Mouse (Mus musculus): Measurements from ENCODE around the gene Pbld1. TPM values are rescaled to one million over a fixed set of nuclear protein-coding genes. Genes with fewer than 3 reads are reported as not detected.

Pbld1 gene
- total and polyA plus RNA-seq, 2 experiments from 2014 or later: 0.27 TPM; not detected in 1

GRCm38 (mm10) chr10:63063365-63063764 is 3.4 kb downstream of the Pbld1 start:
- Histone ChIP-seq H3K27ac (ENCODE audit: low read depth, low read length) (no peak overlapping the region), H3K36me3 (ENCODE audit: insufficient read depth) (no peaks in the 10 kb centered on the region), H3K4me1 (ENCODE audit: insufficient read depth) (no peaks in the 10 kb centered on the region), H3K9me3 (ENCODE audit: low read length) (no peaks in the 10 kb centered on the region), H3K27me3 (ENCODE audit: insufficient read depth, low read length) (no peaks in the 10 kb centered on the region), H3K9ac (no peak overlapping the region), H3K4me3 (ENCODE audit: low read depth, low read length) (no peak overlapping the region), H3K4me2 (ENCODE audit: low read depth) (no peak overlapping the region)
- ATAC-seq: no peak
- no peak for DNase-seq
- no peak for TF ChIP-seq CTCF (IDR thresholded peaks at IDR 0.05; ENCODE audit: low read depth)
- WGBS: 71% methylated on average over 7 of the region's 7 CpGs

GRCm38 (mm10) chr10:63064516-63064915 is 4.6 kb downstream of the Pbld1 start:
- no peak overlapping the region for H3K27ac ChIP-seq (ENCODE audit: low read depth, low read length)
- no peak overlapping the region for H3K4me2 ChIP-seq (ENCODE audit: low read depth)
- H3K36me3 ChIP-seq (ENCODE audit: insufficient read depth): no peaks in the 10 kb centered on the region
- no peak overlapping the region for H3K9ac ChIP-seq
- WGBS: 92% methylated on average over 9 of the region's 9 CpGs
- H3K4me1 ChIP-seq (ENCODE audit: insufficient read depth): no peaks in the 10 kb centered on the region
- no peak for TF ChIP-seq CTCF (IDR thresholded peaks at IDR 0.05; ENCODE audit: low read depth)
- no peak overlapping the region for H3K4me3 ChIP-seq (ENCODE audit: low read depth, low read length)
- no peak for ATAC-seq
- no peaks in the 10 kb centered on the region for H3K27me3 ChIP-seq (ENCODE audit: insufficient read depth, low read length)
- H3K9me3 ChIP-seq (ENCODE audit: low read length): no peaks in the 10 kb centered on the region
- no peak for DNase-seq

GRCm38 (mm10) chr10:63065561-63065960 is 5.6 kb downstream of the Pbld1 start:
- WGBS: 35% methylated on average over 8 of the region's 8 CpGs

GRCm38 (mm10) chr10:63065988-63066387 is 6.0 kb downstream of the Pbld1 start:
- peak; percentile 95 for TF ChIP-seq CTCF (IDR thresholded peaks at IDR 0.05; ENCODE audit: low read depth)
- ATAC-seq (peak; percentile 96), DNase-seq (peak; percentile 86)
- Histone ChIP-seq H3K4me3 (ENCODE audit: low read depth, low read length) (no peak overlapping the region), H3K27ac (ENCODE audit: low read depth, low read length) (no peak overlapping the region), H3K9ac (no peak overlapping the region), H3K9me3 (ENCODE audit: low read length) (no peaks in the 10 kb centered on the region), H3K4me2 (ENCODE audit: low read depth) (no peak overlapping the region), H3K36me3 (ENCODE audit: insufficient read depth) (no peaks in the 10 kb centered on the region), H3K4me1 (ENCODE audit: insufficient read depth) (no peaks in the 10 kb centered on the region), H3K27me3 (ENCODE audit: insufficient read depth, low read length) (no peaks in the 10 kb centered on the region)
- 2% methylated on average over 5 of the region's 5 CpGs for WGBS

More at GRCm38 (mm10) chr10:63065561-63065960, 5.6 kb downstream of the Pbld1 start:
- Histone ChIP-seq H3K27ac (ENCODE audit: low read depth, low read length) (no peak overlapping the region), H3K4me3 (ENCODE audit: low read depth, low read length) (no peak overlapping the region), H3K9me3 (ENCODE audit: low read length) (no peaks in the 10 kb centered on the region), H3K4me2 (ENCODE audit: low read depth) (no peak overlapping the region), H3K4me1 (ENCODE audit: insufficient read depth) (no peaks in the 10 kb centered on the region), H3K36me3 (ENCODE audit: insufficient read depth) (no peaks in the 10 kb centered on the region), H3K27me3 (ENCODE audit: insufficient read depth, low read length) (no peaks in the 10 kb centered on the region), H3K9ac (no peak overlapping the region)
- no peak; the same call in 1 of the 2 replicates for ATAC-seq
- TF ChIP-seq CTCF (IDR thresholded peaks at IDR 0.05; ENCODE audit: low read depth): no peak
- DNase-seq: no peak

GRCm38 (mm10) chr10:63086304-63086703 is 26.3 kb downstream of the Pbld1 start:
- no peak for DNase-seq
- Histone ChIP-seq H3K27me3 (ENCODE audit: insufficient read depth, low read length) (no peaks in the 10 kb centered on the region), H3K9me3 (ENCODE audit: low read length) (no peaks in the 10 kb centered on the region), H3K36me3 (ENCODE audit: insufficient read depth) (no peaks in the 10 kb centered on the region), H3K4me2 (ENCODE audit: low read depth) (no peak overlapping the region), H3K4me1 (ENCODE audit: insufficient read depth) (peaks cover 4% of the 10 kb centered on the region; the same call in 1 of the 2 replicates), H3K27ac (ENCODE audit: low read depth, low read length) (no peak overlapping the region), H3K4me3 (ENCODE audit: low read depth, low read length) (no peak overlapping the region), H3K9ac (no peak overlapping the region)
- TF ChIP-seq CTCF (IDR thresholded peaks at IDR 0.05; ENCODE audit: low read depth): no peak
- ATAC-seq: no peak
- WGBS: 92% methylated on average over 10 of the region's 10 CpGs

- no peaks in the 10 kb centered on the region for H3K9me3 ChIP-seq (ENCODE audit: low read length)
- no peaks in the 10 kb centered on the region for H3K27me3 ChIP-seq (ENCODE audit: insufficient read depth, low read length)
- WGBS: 30% methylated on average over 8 of the region's 8 CpGs
- TF ChIP-seq CTCF (IDR thresholded peaks at IDR 0.05; ENCODE audit: low read depth): no peak
- ATAC-seq (peak; percentile 6; the same call in 1 of the 2 replicates), DNase-seq (no peak)
- no peaks in the 10 kb centered on the region for H3K36me3 ChIP-seq (ENCODE audit: insufficient read depth)
- H3K4me2 ChIP-seq (ENCODE audit: low read depth): peak overlapping the region; percentile 47
- peak overlapping the region; percentile 33 for H3K4me3 ChIP-seq (ENCODE audit: low read depth, low read length)
- H3K4me1 ChIP-seq (ENCODE audit: insufficient read depth): peaks cover 4% of the 10 kb centered on the region; the same call in 1 of the 2 replicates
- peak overlapping the region; percentile 44; the same call in 1 of the 2 replicates for H3K9ac ChIP-seq
- no peak overlapping the region for H3K27ac ChIP-seq (ENCODE audit: low read depth, low read length)
Measured at GRCm38 (mm10) chr10:63089103-63089757, 29.3 kb downstream of the Pbld1 start.

- DNase-seq (peak; percentile 47), ATAC-seq (peak; percentile 55)
- Histone ChIP-seq H3K4me2 (ENCODE audit: low read depth) (peak overlapping the region; percentile 47), H3K36me3 (ENCODE audit: insufficient read depth) (no peaks in the 10 kb centered on the region), H3K9me3 (ENCODE audit: low read length) (no peaks in the 10 kb centered on the region), H3K27ac (ENCODE audit: low read depth, low read length) (no peak overlapping the region), H3K9ac (peak overlapping the region; percentile 44), H3K4me1 (ENCODE audit: insufficient read depth) (peaks cover 4% of the 10 kb centered on the region; the same call in 1 of the 2 replicates), H3K4me3 (ENCODE audit: low read depth, low read length) (peak overlapping the region; percentile 33), H3K27me3 (ENCODE audit: insufficient read depth, low read length) (no peaks in the 10 kb centered on the region)
- WGBS: 3% methylated on average over 26 of the region's 26 CpGs
- no peak for TF ChIP-seq CTCF (IDR thresholded peaks at IDR 0.05; ENCODE audit: low read depth)
Measured at GRCm38 (mm10) chr10:63089758-63090571, 30.0 kb downstream of the Pbld1 start.
